Mouse (Mus musculus) thymus, postnatal 0 days (tissue): Measurements from ENCODE around the gene Limk2. TPM values are rescaled to one million over a fixed set of nuclear protein-coding genes. Genes with fewer than 3 reads are reported as not detected.

ENCODE experiments used
- DNase-seq: peaks from one replicate; pipeline ENCODE4 v3.0.0-alpha.2; 2015; ENCODE audit warnings: low spot score
- polyA plus RNA-seq: library from polyadenylated mRNA; unstranded; fragments of >200 nt; fragmentation: Nextera tagmentation; extraction: Ambion mirVana; gene quantifications from 2 replicates; pipeline ENCODE4 v1.2.1, GENCODE M21; 2015

Gene Limk2
- 46.8 and 47.0 TPM in 2 replicates for polyA plus RNA-seq

- DNase-seq: peak; percentile 97
Observed at GRCm38 (mm10) chr11:3408997-3409732, at the start of gene Limk2. TSS of gene Limk2 (minus strand) at chr11:3409189.

GRCm38 (mm10) chr11:3458428-3459104 is 49.6 kb upstream of the Limk2 start:
- no peak for DNase-seq

DNA sequence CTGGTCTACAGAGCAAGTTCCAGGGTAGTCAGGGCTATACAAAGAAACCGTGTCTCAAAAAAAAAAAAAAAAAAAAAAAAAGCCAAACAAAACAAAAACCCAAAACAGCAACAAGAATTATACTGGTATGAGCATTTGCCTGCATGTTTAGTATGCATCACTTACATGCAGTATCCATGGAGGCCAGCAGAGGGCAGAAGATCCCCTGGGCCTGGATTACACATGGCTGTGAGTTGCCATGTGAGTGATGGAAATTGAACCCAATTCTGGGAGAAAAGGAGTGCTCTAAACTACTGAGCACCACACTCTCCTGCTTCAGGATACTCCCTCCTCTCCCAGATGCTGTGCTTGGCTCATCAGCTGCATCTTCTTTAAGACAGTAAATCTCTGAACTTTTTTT is 47.4 kb upstream of the Limk2 start:
- DNase-seq: peak; percentile 60

- no peak for DNase-seq
Observed at GRCm38 (mm10) chr11:3454506-3454905, 45.5 kb upstream of the Limk2 start.

DNA sequence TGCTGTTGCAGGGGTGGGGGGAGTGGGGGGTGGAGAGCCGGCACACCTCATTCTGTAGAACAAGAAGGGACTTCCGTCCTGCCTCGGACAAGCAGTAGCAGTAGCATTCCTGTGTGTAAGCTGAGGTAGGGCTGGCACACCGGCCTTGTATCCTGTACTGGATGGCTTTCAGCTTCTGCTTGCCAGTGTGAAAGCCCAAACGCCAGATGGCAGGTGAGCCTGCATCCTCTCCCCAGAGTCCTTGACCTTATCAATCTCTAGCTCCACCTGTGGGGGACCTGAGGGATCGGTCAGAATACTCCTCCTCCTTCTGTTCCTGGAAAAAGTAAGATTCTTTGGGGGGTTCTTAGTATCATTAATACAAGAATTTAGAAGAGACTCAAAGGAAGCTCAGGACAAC is 44.5 kb upstream of the Limk2 start:
- DNase-seq: no peak

- DNase-seq: no peak
Observed at GRCm38 (mm10) chr11:3452769-3453168, 43.8 kb upstream of the Limk2 start.

GRCm38 (mm10) chr11:3452167-3452639 is 43.2 kb upstream of the Limk2 start, which contains the start of gene Rnf185:
TSS of gene Rnf185 (minus strand) at chr11:3452363.
- peak; percentile 95 for DNase-seq

GRCm38 (mm10) chr11:3451701-3452163 is 42.7 kb upstream of the Limk2 start:
- no peak for DNase-seq

GRCm38 (mm10) chr11:3444875-3445274 is 35.9 kb upstream of the Limk2 start:
- DNase-seq: no peak

DNA sequence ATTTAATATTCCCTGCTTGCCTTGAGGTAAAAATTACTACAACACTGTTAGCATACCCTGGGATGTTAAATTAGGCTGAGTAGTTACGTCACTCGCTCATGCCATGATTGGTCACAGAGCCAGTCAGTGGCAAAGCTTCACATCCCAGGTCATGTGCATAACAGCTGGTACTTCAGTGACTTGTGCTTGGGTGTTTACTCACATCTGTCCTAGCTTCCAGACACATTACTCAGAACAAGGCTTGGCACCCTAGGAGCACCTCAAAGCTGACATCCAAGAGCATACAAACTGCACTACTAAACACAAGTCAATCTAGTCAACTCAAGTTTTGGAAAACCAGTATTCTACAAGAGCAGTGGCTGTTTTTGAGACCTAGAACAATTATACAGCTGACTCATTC is 34.1 kb upstream of the Limk2 start:
- DNase-seq: no peak

DNA sequence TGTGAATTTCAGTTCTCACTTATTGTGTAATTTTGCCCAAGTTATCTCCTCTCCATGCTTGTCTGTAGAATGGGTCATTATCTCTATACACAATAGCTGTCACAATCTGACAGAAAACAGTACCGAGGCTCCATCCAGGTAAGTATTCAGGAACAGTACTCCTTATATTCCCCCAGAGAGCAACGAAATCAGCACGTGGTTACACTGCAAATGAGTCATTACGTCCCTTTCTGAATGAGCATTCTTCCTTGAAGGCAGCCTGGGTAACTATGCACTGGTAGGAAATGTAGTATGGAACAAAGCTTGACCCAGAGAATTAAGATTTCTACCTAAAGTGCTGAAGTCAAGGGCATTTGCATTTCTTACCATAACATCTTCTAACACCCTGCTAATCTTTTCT is 33.7 kb upstream of the Limk2 start:
- no peak for DNase-seq

GRCm38 (mm10) chr11:3441696-3442443 is 32.9 kb upstream of the Limk2 start:
- no peak for DNase-seq

- no peak for DNase-seq
Observed at GRCm38 (mm10) chr11:3437621-3438020, 28.6 kb upstream of the Limk2 start.

GRCm38 (mm10) chr11:3433809-3434208 is 24.8 kb upstream of the Limk2 start:
- DNase-seq: no peak

DNA sequence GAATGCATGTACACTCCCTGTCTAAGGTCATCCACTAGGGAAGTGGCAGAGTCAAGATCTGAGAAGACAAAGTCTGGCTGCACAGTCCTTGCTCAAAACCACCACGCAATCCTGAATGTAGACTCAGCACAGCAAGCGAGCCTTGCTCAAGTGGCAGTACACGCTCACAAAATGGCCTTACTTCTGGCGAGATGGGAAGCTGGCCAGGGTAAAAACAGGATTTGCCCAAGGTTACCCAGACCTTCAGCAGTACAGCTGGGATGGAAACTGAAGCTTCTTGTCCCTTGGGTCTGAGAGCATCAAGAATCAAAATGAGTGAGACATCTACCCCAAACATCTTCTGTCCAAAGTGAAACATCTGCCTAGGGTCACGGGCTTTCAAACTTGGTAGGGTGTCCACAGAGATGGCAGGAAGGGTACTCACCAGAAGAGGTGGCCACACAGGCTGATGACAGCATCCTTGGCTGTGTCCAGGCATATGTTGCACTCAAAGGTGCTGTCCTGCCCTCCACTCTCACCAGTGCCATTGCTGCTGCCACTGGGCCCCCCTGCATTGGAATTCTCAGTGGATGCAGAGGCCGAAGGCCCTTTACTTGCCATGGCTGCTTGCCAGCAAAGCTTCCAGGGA is 23.1 kb upstream of the Limk2 start:
- DNase-seq: no peak

DNA sequence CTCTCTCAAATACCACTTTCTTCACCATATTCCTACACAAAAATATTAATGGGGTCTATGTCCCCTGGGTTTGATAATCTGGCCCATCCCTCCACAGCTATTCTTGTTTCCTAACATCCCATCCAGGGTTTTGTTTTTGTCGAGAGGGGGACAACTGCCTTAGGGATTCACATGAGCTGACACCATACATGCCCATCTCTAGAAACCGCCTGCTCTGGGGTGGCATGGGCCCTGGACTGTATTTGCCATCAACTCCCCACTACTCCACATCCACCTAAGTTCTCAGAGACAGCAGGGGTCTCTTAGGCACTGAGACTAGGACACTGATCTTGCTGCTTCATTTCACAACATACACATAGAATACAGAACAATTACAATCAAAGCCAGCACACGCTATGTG is 22.5 kb upstream of the Limk2 start:
- DNase-seq: no peak

DNA sequence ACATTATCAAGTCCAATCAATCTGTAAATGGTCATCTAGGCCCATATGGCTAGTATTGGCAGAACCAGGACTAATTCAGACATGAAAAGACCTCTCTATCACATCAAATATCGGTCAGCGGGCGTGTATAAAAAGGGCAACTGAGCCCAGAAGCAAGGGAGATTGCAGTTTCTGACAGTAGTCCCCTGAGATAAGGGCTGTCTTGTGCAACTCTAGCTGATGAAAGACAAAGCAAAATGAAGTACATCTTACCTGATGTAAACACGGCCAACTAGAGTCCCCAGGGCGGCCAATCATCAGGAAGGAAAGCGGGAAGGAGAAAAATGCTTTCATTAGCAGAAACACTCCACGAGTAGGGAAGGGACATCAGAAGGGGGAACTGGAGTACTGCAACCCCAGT is 19.6 kb upstream of the Limk2 start:
- no peak for DNase-seq

- DNase-seq: no peak
Observed at GRCm38 (mm10) chr11:3427697-3428230, 18.8 kb upstream of the Limk2 start.

- no peak for DNase-seq
Observed at GRCm38 (mm10) chr11:3422242-3422641, 13.3 kb upstream of the Limk2 start.

- no peak for DNase-seq
Observed at GRCm38 (mm10) chr11:3418741-3419140, 9.8 kb upstream of the Limk2 start.

GRCm38 (mm10) chr11:3417795-3418194 is 8.8 kb upstream of the Limk2 start:
- no peak for DNase-seq
